ENCODE assay signal across 8 mouse cellular contexts in genomic region chr13:74349566-74350434, GRCm38 (mm10). TPM values are rescaled to one million over a fixed set of nuclear protein-coding genes. Genes with fewer than 3 reads are reported as not detected.
A peak's percentile ranks its signal among the peaks of the same experiment; 100 is the strongest.
DNase-seq lines count a peak whose midpoint lies in the region; ATAC-seq and TF ChIP-seq lines count a peak whose summit lies in the region.

Gene Sdha (minus strand): TSS chr13:74350280.
Gene Ccdc127 (plus strand): TSS chr13:74350309.

- peaks cover 24% of the 10 kb centered on the region for H3K36me3 ChIP-seq in forebrain, embryonic 10.5 days (replicated peaks)
- H3K36me3 ChIP-seq in heart, embryonic 15.5 days: peaks cover 10% of the 10 kb centered on the region
- peaks cover 2% of the 10 kb centered on the region for H3K36me3 ChIP-seq in liver, embryonic 14.5 days (replicated peaks; ENCODE audit: control insufficient read depth, insufficient read depth, low read depth)
- no peaks in the 10 kb centered on the region for H3K36me3 ChIP-seq in neural tube, embryonic 11.5 days (ENCODE audit: control insufficient read depth, insufficient read depth, low read length)
- H3K36me3 ChIP-seq in stomach, postnatal 0 days (ENCODE audit: control insufficient read depth, insufficient read depth, low read length): 0 out of 2 replicates have a peak, but pooled peaks cover 2% of the 10 kb centered on the region

- no peaks in the 10 kb centered on the region for H3K9me3 ChIP-seq in forebrain, embryonic 10.5 days
- H3K9me3 ChIP-seq in heart, embryonic 15.5 days (replicated peaks): no peaks in the 10 kb centered on the region
- no peaks in the 10 kb centered on the region for H3K9me3 ChIP-seq in liver, embryonic 14.5 days (ENCODE audit: control insufficient read depth, low read length)
- H3K9me3 ChIP-seq in neural tube, embryonic 11.5 days (ENCODE audit: control insufficient read depth, low read length): no peaks in the 10 kb centered on the region
- H3K9me3 ChIP-seq in stomach, postnatal 0 days (ENCODE audit: control insufficient read depth, low read length): no peaks in the 10 kb centered on the region

- H3K4me3 ChIP-seq in forebrain, embryonic 10.5 days: peak within 1 kb of the TSS; percentile 83
- peak within 1 kb of the TSS; percentile 67 for H3K4me3 ChIP-seq in heart, embryonic 15.5 days
- peak within 1 kb of the TSS; percentile 83 to 88 for H3K4me3 ChIP-seq in liver, embryonic 14.5 days (ENCODE audit: insufficient read depth in 1 of 2, low read depth in 2 of 2, low read length in 2 of 2)
- peak within 1 kb of the TSS; percentile 81 for H3K4me3 ChIP-seq in neural tube, embryonic 11.5 days (ENCODE audit: low read depth, low read length)
- peak within 1 kb of the TSS; percentile 78 for H3K4me3 ChIP-seq in stomach, postnatal 0 days (ENCODE audit: low read depth, low read length)

- peak within 1 kb of the TSS; percentile 84 for H3K9ac ChIP-seq in heart, embryonic 15.5 days
- H3K9ac ChIP-seq in liver, embryonic 14.5 days (replicated peaks): peak within 1 kb of the TSS; percentile 93
- peak within 1 kb of the TSS; percentile 78 for H3K9ac ChIP-seq in neural tube, embryonic 11.5 days (ENCODE audit: low read length)
- H3K9ac ChIP-seq in stomach, postnatal 0 days (ENCODE audit: low read length): peak within 1 kb of the TSS; percentile 89

- H3K27me3 ChIP-seq in forebrain, embryonic 10.5 days (ENCODE audit: poor library complexity, severe bottlenecking): no peaks in the 10 kb centered on the region
- no peaks in the 10 kb centered on the region for H3K27me3 ChIP-seq in heart, embryonic 15.5 days
- no peaks in the 10 kb centered on the region for H3K27me3 ChIP-seq in liver, embryonic 14.5 days (ENCODE audit: control insufficient read depth, insufficient read depth, low read length)
- H3K27me3 ChIP-seq in neural tube, embryonic 11.5 days (ENCODE audit: control insufficient read depth, insufficient read depth, low read length): no peaks in the 10 kb centered on the region
- H3K27me3 ChIP-seq in stomach, postnatal 0 days (ENCODE audit: control insufficient read depth, insufficient read depth, low read length): no peaks in the 10 kb centered on the region

- H3K4me2 ChIP-seq in heart, embryonic 15.5 days: peak within 1 kb of the TSS; percentile 59
- peak within 1 kb of the TSS; percentile 83 for H3K4me2 ChIP-seq in liver, embryonic 14.5 days (ENCODE audit: low read depth)
- peak within 1 kb of the TSS; percentile 77 for H3K4me2 ChIP-seq in neural tube, embryonic 11.5 days (ENCODE audit: low read depth)
- H3K4me2 ChIP-seq in stomach, postnatal 0 days (replicated peaks; ENCODE audit: low read depth): peak within 1 kb of the TSS; percentile 71

- no peak for TF ChIP-seq EP300 in liver, embryonic 14.5 days (IDR thresholded peaks at IDR 0.05; ENCODE audit: low read depth)
- no peak for TF ChIP-seq EP300 in stomach, postnatal 0 days (optimal IDR thresholded peaks at IDR 0.05)

- 3% methylated on average over 57 of the region's 57 CpGs for WGBS in forebrain, embryonic 10.5 days
- WGBS in heart, embryonic 15.5 days: 1% methylated on average over 57 of the region's 57 CpGs
- WGBS in liver, embryonic 14.5 days (ENCODE audit: insufficient replicate concordance): under 1% methylated on average over 57 of the region's 57 CpGs
- WGBS in neural tube, embryonic 11.5 days: 2% methylated on average over 57 of the region's 57 CpGs
- WGBS in stomach, postnatal 0 days: under 1% methylated on average over 57 of the region's 57 CpGs

- peaks cover 25% of the 10 kb centered on the region for H3K4me1 ChIP-seq in forebrain, embryonic 10.5 days
- peaks cover 20% of the 10 kb centered on the region for H3K4me1 ChIP-seq in heart, embryonic 15.5 days (replicated peaks)
- peaks cover 3 to 5% of the 10 kb centered on the region in 2 experiments; a peak in 3 of 4 replicates for H3K4me1 ChIP-seq in liver, embryonic 14.5 days (replicated peaks; ENCODE audit: control insufficient read depth in 2 of 2, insufficient read depth in 2 of 2, low read length in 1 of 2)
- peaks cover 9% of the 10 kb centered on the region; the same call in 1 of the 2 replicates for H3K4me1 ChIP-seq in neural tube, embryonic 11.5 days (ENCODE audit: control insufficient read depth, insufficient read depth, low read length)
- H3K4me1 ChIP-seq in stomach, postnatal 0 days (replicated peaks; ENCODE audit: control insufficient read depth, insufficient read depth): 0 out of 2 replicates have a peak, but pooled peaks cover 2% of the 10 kb centered on the region

- peak within 1 kb of the TSS; percentile 97 for H3K27ac ChIP-seq in forebrain, embryonic 10.5 days
- peak within 1 kb of the TSS; percentile 90 for H3K27ac ChIP-seq in heart, embryonic 15.5 days
- H3K27ac ChIP-seq in liver, embryonic 14.5 days: peak within 1 kb of the TSS; percentile 80
- 0 out of 2 replicates have a peak within 1 kb of the TSS, but pooled peaks have one; percentile 20 for H3K27ac ChIP-seq in neural tube, embryonic 11.5 days (ENCODE audit: low read depth, low read length)
- peak within 1 kb of the TSS; percentile 91 for H3K27ac ChIP-seq in stomach, postnatal 0 days (replicated peaks)

- ATAC-seq in CD4-positive, CD25-positive, alpha-beta regulatory T cell, adult 4 months: peak; percentile 94
- peak; percentile 98 for ATAC-seq in heart, embryonic 15.5 days (replicated peaks; ENCODE audit: insufficient number of reproducible peaks, insufficient read depth, low FRiP score, low read depth)
- ATAC-seq in liver, embryonic 14.5 days (ENCODE audit: insufficient read depth): peak; percentile 95
- ATAC-seq in neural tube, embryonic 11.5 days (ENCODE audit: insufficient read depth, low FRiP score, low TSS enrichment): peak; percentile 97
- ATAC-seq in stomach, postnatal 0 days (ENCODE audit: low FRiP score, low TSS enrichment): peak; percentile 97

- TF ChIP-seq CTCF in liver, embryonic 14.5 days (IDR thresholded peaks at IDR 0.05; ENCODE audit: low read depth): peak; percentile 56
- peak; percentile 45 for TF ChIP-seq CTCF in stomach, postnatal 0 days (IDR thresholded peaks at IDR 0.05; ENCODE audit: low read depth)

- DNase-seq in c-Kit-negative CD71-positive TER-119-positive erythroid progenitor cells, embryonic 14.5 days (ENCODE audit: low read depth, low spot score): peak; percentile 98
- DNase-seq in forebrain, embryonic 10.5 days (ENCODE audit: extremely low spot score, low spot score): peak; percentile 98
- DNase-seq in kidney, postnatal 25 days: peak; percentile 96 to 97
- peak; percentile 92 to 96 (median 94) for DNase-seq in liver, embryonic 14.5 days (ENCODE audit: low read depth in 3 of 3, low spot score in 3 of 3)
- peak; percentile 99 for DNase-seq in neural tube, embryonic 11.5 days (ENCODE audit: low spot score)
- DNase-seq in stomach, postnatal 0 days (ENCODE audit: low spot score): peak; percentile 99

RNA-seq across cellular contexts. Expression of gene Sdha, which starts in this region (rescaled TPM):
- polyA plus RNA-seq in CD4-positive, CD25-positive, alpha-beta regulatory T cell, adult 4 months (2017; shearing (Covaris generic)): 100 to 1,000 TPM; 301 to 394 TPM
- 274 and 282 TPM in 2 replicates for polyA plus RNA-seq in forebrain, embryonic 10.5 days (2016; fragmentation: Nextera tagmentation; extraction: Ambion mirVana)
- polyA plus RNA-seq in heart, embryonic 15.5 days (2015; fragmentation: Nextera tagmentation; extraction: Ambion mirVana): 551 and 562 TPM in 2 replicates
- polyA plus RNA-seq in liver, embryonic 14.5 days (2012; rRNA removed): 56.6 and 78.7 TPM in 2 replicates
- polyA plus RNA-seq in liver, embryonic 14.5 days (2014; fragmentation: Nextera tagmentation; extraction: Ambion mirVana): 118 and 130 TPM in 2 replicates
- polyA plus RNA-seq in neural tube, embryonic 11.5 days (2014; fragmentation: Nextera tagmentation; extraction: Ambion mirVana): 228 and 255 TPM in 2 replicates
- 156 and 171 TPM in 2 replicates for polyA plus RNA-seq in stomach, postnatal 0 days (2015; fragmentation: Nextera tagmentation; extraction: Ambion mirVana)

RNA-seq across cellular contexts. Expression of gene Ccdc127, which starts in this region (rescaled TPM):
- 10 to 100 TPM; 32.2 to 34.5 TPM for polyA plus RNA-seq in CD4-positive, CD25-positive, alpha-beta regulatory T cell, adult 4 months (2017; shearing (Covaris generic))
- polyA plus RNA-seq in forebrain, embryonic 10.5 days (2016; fragmentation: Nextera tagmentation; extraction: Ambion mirVana): 52.4 and 56.7 TPM in 2 replicates
- 43.9 and 51.2 TPM in 2 replicates for polyA plus RNA-seq in heart, embryonic 15.5 days (2015; fragmentation: Nextera tagmentation; extraction: Ambion mirVana)
- 2.1 and 4.4 TPM in 2 replicates for polyA plus RNA-seq in liver, embryonic 14.5 days (2012; rRNA removed)
- 16.2 and 16.7 TPM in 2 replicates for polyA plus RNA-seq in liver, embryonic 14.5 days (2014; fragmentation: Nextera tagmentation; extraction: Ambion mirVana)
- polyA plus RNA-seq in neural tube, embryonic 11.5 days (2014; fragmentation: Nextera tagmentation; extraction: Ambion mirVana): 56.1 and 57.6 TPM in 2 replicates
- polyA plus RNA-seq in stomach, postnatal 0 days (2015; fragmentation: Nextera tagmentation; extraction: Ambion mirVana): 31.4 and 33.1 TPM in 2 replicates

Comparison
In these comparisons a context has a peak if more than half of its experiments do, and no peak if none do; other contexts are left out.
1. Peak in every context shown above with its lines: DNase-seq, ATAC-seq, H3K4me3 ChIP-seq and H3K27ac ChIP-seq.
2. H3K27ac ChIP-seq: peak in every context shown above with its lines; median percentile 97 in forebrain, embryonic 10.5 days; 91 in stomach, postnatal 0 days; 90 in heart, embryonic 15.5 days; 80 in liver, embryonic 14.5 days; 20 in neural tube, embryonic 11.5 days.